Mouse (Mus musculus): Measurements from ENCODE around the gene Bcas1.

Gene Bcas1

GRCm38 (mm10) chr2:170421924-170422323, 5.7 kb downstream of the Bcas1 start:
- DNase-seq (ENCODE audit: extremely low read depth, low read depth), result no peak

DNA sequence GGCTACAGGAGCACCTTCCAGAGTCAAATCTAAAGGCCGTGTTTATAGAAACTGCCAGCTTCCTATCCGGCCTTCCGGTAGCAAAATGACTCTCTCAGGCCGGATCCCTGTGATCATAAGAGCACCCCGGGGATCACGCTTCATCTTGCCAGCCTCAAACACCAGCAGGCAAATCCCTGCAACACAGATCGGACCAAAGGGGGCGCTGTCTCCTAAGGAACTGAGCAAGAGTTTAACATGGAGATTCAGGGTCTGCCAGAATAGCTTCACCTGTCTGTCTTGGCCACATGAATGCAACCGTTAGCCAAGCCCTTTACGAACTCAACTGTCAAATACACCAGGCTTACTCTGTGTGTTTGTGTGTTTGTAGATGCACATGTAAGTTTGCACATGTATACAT, 8.9 kb downstream of the Bcas1 start:
- no peak for DNase-seq (ENCODE audit: extremely low read depth, low read depth)

DNA sequence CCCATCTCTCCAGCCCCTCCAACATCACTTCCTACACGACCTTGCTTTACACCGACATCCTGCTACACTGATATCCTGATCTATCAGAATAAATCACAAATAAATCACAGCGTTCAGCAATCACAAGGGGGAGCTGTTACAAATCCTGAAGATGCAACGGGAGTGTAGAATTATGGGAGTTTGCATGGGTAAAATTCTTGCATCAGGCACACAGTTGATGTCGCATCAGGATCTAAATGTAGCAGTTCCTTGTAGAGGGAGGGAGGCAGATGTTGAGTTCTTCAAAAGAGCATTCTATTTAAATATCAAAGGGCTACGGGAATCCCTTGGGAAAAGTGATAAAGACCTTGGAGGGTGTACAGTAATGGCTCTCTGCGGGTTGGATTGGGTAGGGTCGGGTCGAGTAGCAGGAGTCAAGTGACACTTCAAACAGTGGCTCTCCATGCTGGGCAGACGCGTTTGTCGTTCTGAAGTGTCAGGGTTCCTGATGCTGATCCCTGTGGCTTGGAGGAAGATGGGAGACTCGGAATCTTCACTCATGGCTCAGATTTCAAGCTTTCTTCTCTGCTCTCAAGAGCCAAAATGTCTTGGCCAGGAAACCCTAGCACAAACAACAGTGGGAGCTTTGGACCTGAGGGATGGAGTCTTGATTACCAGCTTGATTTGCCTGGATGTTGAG, 16.0 kb downstream of the Bcas1 start:
- DNase-seq (ENCODE audit: extremely low read depth, low read depth), result no peak

- DNase-seq (ENCODE audit: extremely low read depth, low read depth), result no peak
Observed at GRCm38 (mm10) chr2:170410677-170411489, 16.8 kb downstream of the Bcas1 start.

- no peak for DNase-seq (ENCODE audit: extremely low read depth, low read depth)
Observed at GRCm38 (mm10) chr2:170406438-170406837, 21.2 kb downstream of the Bcas1 start.

GRCm38 (mm10) chr2:170404781-170405573, 22.7 kb downstream of the Bcas1 start:
- no peak for DNase-seq (ENCODE audit: extremely low read depth, low read depth)

GRCm38 (mm10) chr2:170403666-170404385, 23.8 kb downstream of the Bcas1 start:
- DNase-seq (ENCODE audit: extremely low read depth, low read depth), result no peak

DNA sequence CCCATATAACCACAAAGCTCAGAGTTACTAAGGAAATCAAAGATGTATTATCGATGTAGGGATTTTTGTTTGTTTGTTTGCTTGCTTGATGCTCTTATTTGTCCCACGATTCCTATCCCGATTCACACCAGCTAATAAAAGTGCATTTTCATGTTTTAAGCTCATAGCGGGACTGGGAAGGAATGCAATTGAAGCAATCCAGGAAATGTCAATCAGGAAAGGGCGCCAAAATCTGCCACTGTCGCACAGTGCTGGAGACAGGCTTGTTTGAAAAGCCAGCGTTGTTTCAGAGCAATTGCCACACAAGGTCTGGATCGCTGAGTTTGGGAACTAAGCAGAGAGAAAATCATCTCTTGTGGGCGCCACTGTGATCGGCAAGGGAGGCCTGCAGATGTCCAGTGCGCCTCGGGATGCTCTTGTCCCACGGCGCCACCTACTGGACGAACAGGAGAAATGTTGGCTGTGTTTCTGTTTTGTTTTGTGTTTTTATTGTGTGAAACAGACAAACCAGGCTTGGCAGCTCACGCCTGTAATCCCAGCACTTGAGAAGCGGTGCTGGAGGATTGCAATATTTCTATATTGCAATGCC, 26.3 kb downstream of the Bcas1 start:
- no peak for DNase-seq (ENCODE audit: extremely low read depth, low read depth)

GRCm38 (mm10) chr2:170400666-170401065, 27.0 kb downstream of the Bcas1 start:
- DNase-seq (ENCODE audit: extremely low read depth, low read depth), result no peak

DNA sequence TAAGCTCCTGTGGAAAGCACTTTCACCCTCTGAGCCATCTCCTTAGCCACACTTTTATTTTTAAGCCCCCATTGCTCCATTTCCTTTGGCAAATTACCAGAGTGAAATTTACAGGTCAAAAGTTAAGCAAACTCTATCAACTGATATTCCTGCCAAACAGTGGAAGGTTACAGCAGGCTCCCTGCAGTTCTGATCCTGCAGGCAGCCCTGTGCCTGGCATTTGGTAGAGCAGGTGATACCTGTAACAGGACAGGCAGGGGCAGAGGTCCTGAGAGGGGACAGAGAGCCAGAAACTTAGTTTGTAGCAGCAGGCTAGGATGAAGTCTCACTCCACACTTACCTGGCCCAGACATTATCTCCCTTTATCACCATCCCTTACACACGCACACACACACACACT, 35.7 kb downstream of the Bcas1 start:
- no peak for DNase-seq (ENCODE audit: extremely low read depth, low read depth)

DNA sequence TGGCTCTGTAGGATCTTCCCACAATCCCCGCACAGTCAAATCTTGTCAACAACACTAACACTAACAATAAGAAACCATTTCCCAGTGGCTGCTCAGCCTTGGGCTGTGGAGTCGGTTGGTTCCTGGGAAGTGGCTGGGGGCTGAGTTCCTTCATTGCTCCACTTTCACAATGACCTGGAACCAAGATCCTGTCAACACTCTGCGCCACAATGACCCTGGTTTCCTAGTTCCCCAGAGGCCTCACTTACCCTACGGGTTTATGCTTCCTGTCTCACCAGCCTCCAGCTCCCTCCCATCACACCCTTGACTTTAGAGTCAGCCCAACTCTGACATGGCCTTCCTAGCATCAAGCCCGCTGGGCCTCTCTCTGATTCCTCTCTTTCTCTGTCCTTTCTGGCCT, 39.3 kb downstream of the Bcas1 start:
- no peak for DNase-seq (ENCODE audit: extremely low read depth, low read depth)

GRCm38 (mm10) chr2:170385556-170385955, 42.1 kb downstream of the Bcas1 start:
- DNase-seq (ENCODE audit: extremely low read depth, low read depth), result no peak

GRCm38 (mm10) chr2:170384770-170385169, 42.9 kb downstream of the Bcas1 start:
- DNase-seq (ENCODE audit: extremely low read depth, low read depth), result no peak

DNA sequence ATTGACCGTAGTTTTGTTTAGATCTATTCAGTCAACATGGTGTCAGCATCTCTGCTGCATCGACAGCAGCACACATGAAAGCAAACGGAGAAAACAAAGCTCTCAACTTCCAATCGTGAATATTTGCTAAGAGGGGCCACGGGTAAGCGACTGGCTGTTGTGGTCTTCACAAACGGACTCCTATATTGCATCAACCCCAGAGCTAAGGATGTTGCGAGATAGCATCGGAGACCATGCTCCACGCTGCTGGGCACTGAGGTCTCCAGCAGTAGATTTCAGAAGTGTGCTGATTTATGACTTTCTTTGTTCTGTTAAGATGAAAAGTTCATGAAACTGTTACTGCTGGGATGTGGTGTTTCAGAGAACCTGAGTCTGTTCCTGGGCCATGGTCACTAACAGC, 54.3 kb downstream of the Bcas1 start:
- no peak for DNase-seq (ENCODE audit: extremely low read depth, low read depth)

DNA sequence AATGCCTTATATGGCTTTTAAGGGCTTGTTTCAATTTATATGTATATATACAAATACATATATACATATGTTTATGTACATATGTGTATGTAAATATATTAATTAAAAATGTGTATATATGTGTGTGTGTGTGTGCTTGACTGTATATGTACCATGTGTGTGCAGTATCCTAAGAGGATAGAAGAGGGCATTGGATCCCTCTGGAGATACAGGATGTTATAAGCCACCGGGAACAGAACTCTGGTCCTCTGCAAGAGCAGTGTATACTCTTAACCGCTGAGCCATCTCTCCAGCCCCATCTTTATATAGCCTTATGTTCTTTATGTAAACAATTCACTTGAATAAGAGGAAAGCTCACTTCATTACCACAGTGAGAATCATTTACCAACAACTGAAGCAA, 62.0 kb downstream of the Bcas1 start:
- DNase-seq (ENCODE audit: extremely low read depth, low read depth), result no peak

- no peak for DNase-seq (ENCODE audit: extremely low read depth, low read depth)
Observed at GRCm38 (mm10) chr2:170365271-170365670, 62.4 kb downstream of the Bcas1 start.

GRCm38 (mm10) chr2:170356667-170357374, 70.8 kb downstream of the Bcas1 start:
- no peak for DNase-seq (ENCODE audit: extremely low read depth, low read depth)

DNA sequence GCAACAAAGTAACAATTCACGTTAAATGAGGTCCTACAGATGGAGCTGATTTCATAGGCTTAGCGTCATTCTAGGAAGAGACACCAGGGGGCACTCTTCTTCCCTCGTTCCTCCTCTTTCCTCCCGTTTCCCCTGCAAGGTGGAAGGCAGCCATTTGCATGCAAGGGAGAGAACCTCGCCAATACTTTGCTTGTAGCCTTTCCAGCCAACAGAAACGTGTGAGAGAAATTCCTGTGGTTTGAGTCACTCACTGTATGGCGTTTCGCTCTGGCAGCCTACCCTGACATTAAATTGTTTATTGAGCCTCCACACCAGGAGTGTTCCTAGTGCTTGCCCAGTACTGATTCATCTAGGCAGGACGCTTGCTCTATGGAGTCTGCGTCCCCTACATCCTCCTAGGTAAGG, 72.7 kb downstream of the Bcas1 start:
- DNase-seq (ENCODE audit: extremely low read depth, low read depth), result no peak

GRCm38 (mm10) chr2:170352273-170352672, 75.4 kb downstream of the Bcas1 start:
- DNase-seq (ENCODE audit: extremely low read depth, low read depth), result no peak

GRCm38 (mm10) chr2:170351847-170352246, 75.8 kb downstream of the Bcas1 start:
- DNase-seq (ENCODE audit: extremely low read depth, low read depth), result no peak
